Mouse (Mus musculus) retina, embryonic 14.5 days (tissue): ENCODE measurements around the gene Rad51b.

Experiments
- DNase-seq: peaks from one replicate; pipeline ENCODE4 v3.0.0-alpha.2; 2015; ENCODE audit warnings: low spot score

Rad51b gene

DNA sequence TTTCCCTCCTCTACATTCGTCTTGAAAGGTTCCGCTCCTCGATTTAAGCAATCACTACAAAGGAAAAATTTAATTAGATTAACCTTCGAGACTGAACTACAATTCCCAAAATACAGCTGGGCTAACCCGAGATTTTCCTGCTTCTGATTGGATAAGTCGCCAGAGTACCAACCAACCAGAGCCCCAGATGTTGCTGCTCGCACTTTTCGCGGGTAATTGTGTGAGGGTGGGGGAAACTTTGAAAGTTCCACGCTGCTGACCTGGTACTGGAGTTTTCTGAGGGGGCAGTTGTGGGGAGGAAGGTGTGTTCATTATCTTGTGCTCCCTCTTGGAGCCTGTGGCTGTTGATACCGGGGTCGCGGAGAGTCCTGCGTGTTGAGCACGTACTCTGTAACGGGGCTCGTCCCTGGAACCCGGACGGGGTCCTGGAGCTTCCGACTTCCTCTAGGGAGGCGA lies at the start of gene Rad51b:
Rad51b (plus strand) TSS at position 162 of the 456 bp plus-strand sequence.
- DNase-seq: peak; percentile 95

DNA sequence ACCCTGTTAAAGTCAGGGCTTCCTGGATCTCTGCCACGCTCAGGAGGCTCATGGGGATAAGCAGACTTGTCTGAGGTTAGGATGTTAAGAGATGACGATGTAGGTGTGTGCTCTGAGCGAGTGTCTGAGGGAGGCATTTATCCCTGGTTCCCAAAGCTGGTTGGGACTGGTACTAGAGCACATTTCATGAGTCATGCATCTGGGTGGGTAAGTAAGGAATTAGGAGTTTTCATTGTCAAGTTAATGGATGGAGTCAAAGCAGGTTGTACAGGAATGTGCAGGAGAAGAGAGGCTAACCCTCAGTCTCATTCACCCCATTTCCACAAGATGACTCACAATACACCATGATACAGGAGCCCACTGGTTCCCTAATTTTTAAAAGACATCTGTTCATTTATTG lies 49.0 kb upstream of the Rad51b start:
- DNase-seq: no peak

DNA sequence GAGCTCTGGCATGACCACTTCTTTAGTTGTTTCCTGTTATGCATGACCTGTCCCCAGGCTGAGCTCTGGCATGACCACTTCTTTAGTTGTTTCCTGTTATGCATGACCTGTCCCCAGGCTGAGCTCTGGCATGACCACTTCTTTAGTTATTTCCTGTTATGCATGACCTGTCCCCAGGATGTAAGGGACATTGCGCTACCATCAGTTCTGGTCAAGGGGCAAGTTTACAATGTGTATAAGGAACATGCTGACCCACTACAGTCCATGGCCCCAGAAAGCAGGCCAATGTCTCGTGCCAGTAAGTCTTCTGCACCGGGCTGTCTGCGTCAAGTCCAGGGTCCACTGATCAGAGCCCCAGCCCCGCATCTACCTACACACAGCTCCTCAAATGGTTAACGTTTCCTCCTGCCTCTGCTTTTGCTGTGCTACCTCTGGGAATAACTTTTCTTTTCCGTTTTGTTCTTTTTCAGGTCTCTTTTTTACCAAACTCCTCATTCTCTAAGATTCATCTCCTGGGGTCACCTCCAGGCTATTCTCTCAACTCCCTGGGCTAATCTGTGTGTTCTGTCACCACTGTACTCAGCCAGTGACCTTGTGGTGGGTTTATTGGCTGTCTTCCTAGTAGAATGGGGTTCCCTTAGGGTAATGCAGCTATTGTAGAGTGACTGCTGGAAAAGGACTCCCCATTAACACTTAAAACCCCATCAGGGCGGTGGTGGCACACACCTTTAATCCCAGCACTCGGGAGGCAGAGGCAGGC lies 43.6 kb upstream of the Rad51b start:
- DNase-seq: no peak

DNA sequence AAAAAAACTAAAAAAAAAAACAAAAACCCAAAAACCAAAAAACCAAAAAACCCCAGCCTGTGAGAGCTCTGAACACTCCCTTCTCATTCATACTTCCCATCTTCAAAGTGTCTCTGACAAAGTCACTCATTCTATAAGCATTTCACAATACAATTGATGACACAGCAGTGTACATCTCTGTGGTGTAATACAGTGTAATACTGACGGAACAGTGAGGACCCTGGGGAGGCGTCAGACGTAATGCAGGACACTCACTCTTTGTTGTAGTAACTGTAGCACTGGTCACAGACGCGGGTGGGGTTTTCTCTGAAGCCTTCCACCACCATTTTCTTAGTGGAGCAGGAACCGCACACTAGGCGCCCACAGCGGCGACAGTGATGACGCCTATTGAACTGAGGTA lies 42.1 kb upstream of the Rad51b start:
- no peak for DNase-seq

DNA sequence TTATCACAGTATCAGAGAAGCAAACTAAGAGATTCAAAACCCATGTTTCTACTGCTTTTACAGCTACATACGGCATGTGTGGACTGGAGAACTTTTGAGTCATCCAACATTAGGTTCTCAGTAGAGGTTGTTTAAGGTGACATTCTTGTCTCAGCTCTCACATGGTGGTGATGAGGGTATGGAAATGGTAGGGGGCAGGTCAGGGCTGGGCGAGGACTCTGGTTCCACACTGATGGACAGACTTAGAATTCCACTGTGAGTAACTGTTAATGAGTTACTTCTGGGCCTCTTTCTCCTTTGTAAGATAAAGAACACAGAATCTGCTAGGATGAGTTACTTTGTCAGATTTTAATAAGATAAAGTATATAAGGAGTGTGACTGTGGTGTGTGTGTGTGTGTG lies 36.9 kb upstream of the Rad51b start:
- no peak for DNase-seq

DNA sequence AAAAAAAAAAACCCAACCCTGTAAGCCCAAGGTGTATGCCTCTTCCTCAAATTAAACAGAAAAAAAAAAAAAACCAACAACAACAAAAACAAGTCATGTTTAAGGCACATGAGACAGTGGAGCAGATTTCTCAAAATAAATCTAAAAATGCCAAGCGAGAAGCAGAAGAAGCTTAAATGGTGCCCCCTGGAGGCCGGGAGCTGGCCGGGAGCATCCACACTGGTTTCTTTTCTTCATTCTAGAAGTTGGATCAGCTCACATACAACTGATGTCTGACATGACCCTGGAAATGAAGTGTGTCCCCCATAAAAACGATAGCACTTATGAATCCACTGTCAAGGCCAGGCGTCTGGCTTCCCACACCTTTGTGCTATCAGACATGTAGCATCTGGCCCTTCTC lies 36.0 kb upstream of the Rad51b start:
- DNase-seq: peak; percentile 51

DNA sequence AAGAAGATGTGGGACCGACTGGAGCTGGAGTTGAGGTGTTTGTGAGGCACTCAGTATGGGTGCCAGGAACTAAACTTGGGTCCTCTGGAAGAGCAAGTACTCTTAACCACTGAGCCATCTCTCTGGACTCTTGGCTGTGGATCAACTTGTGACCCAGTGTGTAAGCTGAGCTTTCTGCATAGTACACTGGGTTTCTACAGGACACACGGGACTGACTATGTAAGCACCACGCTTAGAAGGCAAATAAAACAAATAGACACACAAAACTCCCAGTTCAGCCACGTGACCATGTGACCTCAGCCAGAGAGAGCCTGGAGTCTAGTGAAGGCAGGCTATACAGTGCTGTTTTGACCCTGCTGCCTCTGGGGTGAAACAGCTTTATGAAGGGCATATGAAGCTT lies 24.5 kb upstream of the Rad51b start:
- no peak for DNase-seq

DNA sequence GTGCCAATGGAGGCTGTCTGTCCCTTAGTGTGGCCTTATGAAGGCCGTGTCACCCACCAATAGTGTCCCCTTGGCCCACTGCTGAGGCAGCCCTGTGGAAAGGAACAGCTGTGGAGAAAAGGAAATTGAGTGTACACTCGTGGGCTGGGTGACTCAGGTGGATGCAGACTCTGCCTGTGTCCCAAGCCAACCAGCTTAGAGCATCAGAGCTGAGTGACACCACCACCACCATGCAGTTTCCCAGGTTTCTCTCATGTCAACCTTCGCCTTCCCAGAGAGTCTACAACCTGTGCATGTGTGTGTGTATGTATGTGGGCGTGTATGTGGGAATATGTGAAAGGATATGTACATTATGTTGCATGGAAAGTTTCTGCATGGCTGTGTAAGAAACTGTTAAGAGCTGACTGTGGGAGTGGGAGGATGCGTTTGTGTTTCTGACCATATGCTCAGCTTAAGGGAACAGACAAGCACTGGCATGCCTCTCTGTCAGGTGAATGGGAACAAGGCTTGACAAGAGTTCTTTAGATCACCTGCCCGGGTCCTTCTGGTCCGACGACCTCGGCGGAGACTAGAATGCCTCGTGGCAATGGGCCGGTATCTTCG lies 17.5 kb upstream of the Rad51b start:
- DNase-seq: no peak

DNA sequence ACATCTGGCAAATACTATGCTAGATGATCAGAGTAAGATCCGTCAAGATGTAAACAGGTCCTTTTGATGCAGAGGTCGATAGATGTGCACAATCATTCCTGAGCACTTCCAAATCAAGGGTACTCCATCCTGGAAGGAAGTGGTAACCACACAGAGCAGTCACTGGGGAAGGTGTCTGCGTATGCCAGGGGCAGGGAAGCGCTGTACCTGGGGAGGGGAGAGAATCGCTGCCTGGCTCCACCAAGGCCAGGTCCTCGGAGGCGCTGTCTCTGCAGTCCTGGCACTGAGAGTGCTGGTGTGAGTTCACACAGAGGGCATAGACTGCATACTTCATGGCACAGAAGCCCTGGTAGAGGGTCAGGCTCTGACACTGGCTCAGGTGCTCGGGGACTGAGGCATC lies 14.5 kb upstream of the Rad51b start:
- DNase-seq: no peak

DNA sequence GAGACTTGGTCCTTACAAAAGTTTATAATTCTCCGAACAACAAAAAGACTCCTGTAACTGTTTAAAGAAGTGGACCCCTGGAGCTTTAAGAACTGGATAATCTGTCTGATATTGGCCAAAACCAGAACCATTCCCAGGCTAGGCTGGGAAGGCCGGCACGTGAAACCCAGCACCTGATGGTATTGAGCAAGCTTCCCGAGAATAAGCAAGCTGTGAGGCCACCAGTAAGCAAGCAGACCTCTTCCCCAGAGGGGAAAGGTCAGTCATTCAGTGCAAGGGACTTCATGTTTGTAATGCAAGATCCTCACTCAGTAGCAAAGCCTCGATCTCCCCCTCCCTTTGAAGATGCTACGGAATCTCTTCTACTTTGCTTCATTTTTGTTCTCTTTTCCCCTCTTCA lies 4.2 kb upstream of the Rad51b start:
- DNase-seq: no peak

DNA sequence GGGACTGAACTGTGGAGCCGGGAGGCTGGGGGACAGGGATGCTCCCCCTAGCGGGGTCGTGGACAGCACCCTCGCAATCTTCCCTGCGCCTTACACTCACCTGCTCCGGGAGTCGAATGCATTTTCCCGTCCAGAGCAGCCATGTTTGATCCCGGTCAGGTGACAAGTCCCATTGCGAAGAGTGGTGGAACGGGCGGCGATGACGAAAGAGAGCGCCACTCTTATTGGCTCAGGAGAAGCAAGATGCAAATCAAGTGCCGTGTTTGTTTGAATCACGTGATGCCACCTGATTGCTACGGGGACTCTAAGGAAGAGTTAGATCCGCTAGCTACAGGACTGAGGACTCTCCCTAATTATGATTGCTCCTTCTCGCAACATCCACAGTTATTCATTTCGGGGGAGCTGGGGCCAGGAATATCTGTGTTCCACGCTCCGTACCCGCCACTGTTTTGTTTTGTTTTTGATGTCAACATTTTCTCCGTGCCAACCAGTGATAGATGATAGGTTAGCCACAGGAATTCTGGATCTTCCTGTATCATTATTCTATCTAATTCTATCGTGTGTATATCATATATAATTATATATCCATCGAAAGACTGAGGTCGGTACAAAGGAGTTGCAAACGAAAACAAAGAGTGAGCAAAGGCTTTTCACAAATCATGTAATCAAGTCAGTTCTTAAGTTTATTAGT lies 811 bp upstream of the Rad51b start, which contains the start of gene Zfyve26:
Zfyve26 (minus strand) TSS at position 179 of the 691 bp plus-strand sequence.
- peak; percentile 97 for DNase-seq

DNA sequence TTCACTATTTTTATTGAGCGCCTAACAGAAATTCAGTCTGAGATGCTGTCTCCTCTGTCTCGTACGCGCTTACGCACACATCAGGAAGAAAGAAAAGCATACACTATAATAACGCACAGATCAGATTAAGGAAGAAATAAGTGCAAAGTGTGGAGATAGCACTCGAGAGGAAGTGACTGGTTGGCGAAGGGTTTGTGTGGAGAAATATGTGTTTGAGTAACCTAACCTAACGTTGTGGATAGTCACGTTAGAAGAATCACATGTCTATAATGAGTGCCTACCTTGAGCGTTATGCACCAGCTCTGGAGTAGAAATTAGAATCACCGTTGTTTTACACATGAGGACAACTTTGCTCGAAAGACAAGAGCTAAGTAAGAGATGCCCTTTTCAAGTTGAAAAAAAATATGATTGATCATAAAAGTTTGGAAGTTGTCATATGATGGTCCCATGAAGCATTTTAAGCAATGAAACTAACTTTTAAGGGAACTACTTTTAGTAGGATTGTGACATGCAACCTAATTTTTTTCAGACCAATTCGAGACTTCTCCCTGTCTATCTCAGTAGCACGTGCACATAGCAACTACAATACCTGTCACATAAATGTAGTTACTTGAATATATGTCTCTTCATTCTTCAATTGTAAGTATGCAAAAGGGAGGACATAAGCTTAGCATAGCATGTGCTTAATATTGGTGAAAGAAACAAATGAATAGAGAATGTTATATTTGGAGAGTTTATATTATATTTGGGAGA lies 978 bp downstream of the Rad51b start:
- DNase-seq: no peak

DNA sequence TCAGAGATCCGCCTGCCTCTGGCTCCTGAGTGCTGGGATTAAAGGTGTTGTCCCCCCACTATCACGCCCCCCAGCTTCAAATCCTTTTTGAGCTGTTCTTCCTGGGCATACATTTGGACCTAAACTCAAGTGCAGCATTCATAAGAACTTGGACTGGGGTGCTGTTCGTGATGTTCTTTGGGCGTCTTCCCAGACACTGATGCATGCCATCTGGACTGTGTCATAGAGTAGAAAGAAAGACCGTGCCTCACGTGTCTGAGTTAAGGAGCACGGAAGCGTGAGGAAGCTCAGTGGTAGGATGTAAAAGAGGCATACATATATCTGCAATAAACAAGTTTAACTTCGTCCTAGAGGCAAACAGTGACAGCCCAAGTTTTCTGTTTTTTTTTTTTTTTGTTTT lies 4.7 kb downstream of the Rad51b start:
- DNase-seq: no peak

DNA sequence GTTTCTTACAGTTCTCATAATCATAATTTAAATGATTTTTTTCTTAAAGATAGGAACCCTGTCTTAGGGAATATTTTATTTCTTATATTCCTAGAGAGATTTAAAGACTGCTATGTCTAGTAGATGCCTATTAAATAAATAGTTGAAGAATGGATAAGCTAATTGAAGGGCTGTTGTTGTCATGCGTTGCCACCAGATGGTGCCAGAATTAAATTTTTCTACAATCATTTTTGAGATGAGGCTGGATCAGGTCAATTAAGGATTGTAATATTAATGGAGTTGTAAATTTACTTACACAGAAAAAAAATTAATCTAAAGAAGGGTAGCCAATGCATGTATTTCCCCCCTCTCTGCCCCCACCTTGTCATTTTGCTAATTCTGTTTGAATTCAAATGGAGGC lies 8.0 kb downstream of the Rad51b start:
- peak; percentile 31 for DNase-seq

DNA sequence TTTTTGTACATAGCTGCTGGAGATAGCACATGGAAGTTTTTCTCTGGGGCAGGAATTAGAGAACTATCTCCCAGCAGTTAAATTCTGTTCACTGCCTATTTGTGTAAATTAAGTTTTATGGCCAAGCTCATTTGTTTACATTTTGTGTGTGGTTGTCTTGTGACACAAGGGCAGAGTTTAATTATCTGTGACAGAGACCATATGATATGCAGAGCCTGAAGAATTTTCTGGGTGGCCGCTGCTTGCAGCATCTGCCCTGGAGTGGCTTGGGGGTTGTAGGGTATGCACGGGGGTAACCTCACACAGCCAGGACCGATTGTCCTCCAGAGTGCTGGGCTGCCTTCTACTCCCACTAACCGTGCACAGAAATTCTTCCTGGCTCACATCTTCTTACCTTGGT lies 8.9 kb downstream of the Rad51b start:
- no peak for DNase-seq

DNA sequence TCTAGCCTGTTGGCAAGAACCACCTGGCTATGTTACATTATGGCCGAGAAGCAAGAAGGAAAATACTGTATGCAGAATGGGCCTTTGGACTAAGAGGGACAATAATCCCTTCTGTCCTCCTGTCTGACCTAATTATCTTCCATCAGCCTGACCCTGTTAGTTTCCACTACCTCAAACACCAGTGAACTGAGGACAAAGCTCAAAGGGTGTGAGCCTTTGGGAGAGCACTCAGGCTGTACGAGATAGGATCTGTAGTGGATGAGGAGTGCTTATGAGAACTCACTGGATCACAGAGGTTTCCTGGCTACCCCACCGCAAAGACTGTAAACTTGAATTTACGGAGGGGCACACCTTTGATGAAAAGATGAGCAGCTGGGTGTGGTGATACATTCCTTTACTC lies 16.6 kb downstream of the Rad51b start:
- DNase-seq: peak; percentile 38

DNA sequence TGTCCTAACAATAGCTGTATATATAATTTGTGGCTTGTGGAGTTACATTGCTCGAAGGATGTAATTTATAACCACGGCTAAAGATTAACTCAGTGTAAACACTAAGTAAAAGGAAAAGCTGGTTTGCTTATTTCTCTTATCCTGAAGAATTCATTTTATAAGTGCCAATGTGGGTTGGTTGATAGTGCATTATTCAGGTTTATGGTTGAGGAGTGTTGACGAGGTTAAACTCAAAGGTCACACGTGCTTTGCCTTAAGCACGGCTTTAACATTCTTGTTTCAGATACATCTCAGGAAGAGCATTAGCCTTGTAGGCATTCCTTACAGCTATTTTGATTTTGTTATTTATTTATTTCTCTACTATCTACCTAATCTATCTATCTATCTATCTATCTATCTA lies 20.3 kb downstream of the Rad51b start:
- no peak for DNase-seq

DNA sequence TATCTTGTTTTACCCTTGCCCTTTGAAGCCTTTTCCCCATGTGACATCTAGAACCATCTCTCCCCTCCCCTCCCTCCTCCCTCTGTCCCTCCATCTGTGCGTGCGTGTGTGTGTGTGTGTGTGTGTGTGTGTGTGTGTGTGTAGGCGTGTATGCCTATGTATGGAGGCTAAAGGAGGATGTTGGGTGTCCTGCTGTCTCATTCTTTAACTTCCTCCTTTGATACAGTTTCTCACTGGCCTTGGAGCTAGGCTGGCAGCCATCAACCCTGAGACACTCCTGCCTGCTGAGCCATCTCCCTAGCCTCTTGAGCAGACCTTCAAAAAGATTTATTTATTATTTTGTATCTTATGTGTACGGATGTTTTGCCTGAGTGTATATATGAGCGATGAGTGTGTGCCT lies 23.8 kb downstream of the Rad51b start:
- DNase-seq: no peak

DNA sequence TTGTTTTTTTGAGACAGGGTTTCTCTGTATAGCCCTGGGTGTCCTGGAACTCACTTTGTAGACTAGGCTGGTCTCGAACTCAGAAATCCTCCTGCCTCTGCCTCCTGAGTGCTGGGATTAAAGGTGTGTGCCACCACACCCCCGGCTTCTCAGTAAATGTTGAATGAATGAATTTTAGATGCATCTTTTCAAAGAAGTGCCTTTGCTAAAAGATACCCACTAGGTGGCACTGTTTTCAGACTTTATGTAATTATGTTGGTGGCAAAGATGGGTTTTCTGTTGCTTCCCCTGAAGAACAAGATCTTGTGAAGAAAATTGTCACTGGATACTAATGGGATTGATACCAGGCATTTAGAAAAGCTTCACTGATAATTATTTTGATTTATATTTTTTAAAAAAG lies 25.5 kb downstream of the Rad51b start:
- peak; percentile 82 for DNase-seq

DNA sequence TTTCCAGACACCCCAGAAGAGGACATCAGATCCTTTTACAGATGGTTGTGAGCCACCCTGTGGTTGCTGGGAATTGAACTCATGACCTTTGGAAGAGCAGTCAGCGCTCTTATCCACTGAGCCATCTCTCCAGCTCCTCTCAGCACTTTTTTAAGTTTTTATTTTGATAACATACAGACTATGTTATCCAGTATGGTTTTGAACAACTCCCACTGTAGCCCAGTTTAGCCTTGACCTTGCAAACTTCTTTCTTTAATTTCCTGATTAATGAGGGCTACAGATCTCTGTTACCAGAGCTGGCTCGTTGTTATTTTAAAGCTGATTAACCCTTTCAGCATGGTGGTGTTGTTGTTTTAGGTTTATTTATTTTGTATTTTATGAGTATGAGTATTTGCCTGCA lies 29.2 kb downstream of the Rad51b start:
- DNase-seq: no peak

DNA sequence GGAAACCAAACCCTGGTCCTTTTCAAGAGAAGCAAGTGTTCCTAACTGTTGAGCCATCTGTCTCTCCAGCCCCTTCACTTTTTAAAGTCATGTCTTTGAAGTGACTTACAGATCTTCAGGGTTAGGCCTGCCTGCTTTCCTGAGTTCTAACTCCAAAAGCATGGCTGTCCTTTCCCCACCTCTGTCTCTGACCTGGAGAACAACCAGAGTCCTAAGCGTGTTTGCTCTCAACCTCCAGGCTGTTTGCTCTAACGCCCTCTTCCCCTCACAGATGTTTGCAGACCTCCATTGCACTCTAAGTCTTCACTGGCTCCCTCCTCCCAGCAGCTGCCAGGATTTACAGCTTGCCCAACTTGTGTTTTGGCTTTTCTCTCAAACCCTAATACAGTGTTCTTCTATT lies 29.7 kb downstream of the Rad51b start:
- no peak for DNase-seq

DNA sequence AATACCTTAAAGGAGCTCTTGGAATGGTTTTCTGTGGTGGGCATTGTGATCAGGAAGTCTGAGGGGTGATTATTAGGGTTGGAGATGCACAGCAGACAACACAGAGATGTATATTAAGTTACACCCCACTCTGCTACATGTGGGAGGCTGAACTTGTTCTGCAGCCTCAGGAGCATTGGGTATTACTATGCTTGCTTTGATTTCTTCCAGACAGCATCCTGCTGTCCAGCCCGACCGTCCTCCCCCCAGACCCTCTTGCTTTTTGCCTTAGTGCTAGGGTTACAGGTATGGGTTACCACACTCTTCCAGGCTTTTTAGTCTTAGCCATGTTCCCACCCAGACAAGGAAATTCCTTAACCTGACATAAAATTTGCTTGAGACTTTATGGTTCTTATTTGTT lies 30.8 kb downstream of the Rad51b start:
- no peak for DNase-seq

DNA sequence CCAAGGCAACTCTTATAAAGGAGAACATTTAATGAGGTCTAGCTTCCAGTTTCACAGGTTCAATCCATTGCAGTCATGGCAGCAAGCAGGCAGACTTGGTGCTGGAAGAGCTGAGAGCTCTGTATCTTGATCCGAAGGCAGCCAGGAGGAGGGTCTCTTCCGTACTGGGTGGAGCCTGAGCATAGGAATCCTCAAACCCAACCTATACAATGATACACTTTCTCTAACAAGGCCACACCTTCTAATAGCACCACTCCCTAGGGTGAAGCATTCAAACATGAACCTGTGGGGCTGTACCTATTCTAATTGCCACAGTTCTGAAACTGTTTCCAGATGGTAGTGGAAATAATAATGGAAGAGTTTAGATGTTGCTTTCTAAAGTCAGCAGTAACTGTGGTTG lies 33.5 kb downstream of the Rad51b start:
- DNase-seq: no peak
